Mouse (Mus musculus) cerebellum, adult 2 months (tissue): Measurements from ENCODE around the gene Poldip2. TPM values are rescaled to one million over a fixed set of nuclear protein-coding genes. Genes with fewer than 3 reads are reported as not detected.
A peak's percentile ranks its signal among the peaks of the same experiment; 100 is the strongest.

ENCODE experiments used
- DNase-seq, 2 experiments: peaks; one replicate each; pipeline ENCODE4 v3.0.0; 2021
- H3K27ac ChIP-seq: fragments of 200-500 bp; 2 replicates; pipeline ENCODE4 v1.5.1; 2012; ENCODE audit warnings: low read length, control low read depth, inconsistent platforms; ENCODE audit not compliant: insufficient read depth
- H3K27me3 ChIP-seq: fragments of 200-500 bp; 2 replicates; pipeline ENCODE4 v1.6.1; 2012; ENCODE audit warnings: inconsistent platforms, mild to moderate bottlenecking, low read length, moderate library complexity; ENCODE audit not compliant: control insufficient read depth, insufficient read depth
- H3K4me1 ChIP-seq: fragments of 200-500 bp; 2 replicates; pipeline ENCODE4 v1.6.1; 2011; ENCODE audit warnings: low read length; ENCODE audit not compliant: control insufficient read depth, insufficient read depth
- H3K4me3 ChIP-seq: fragments of 200-500 bp; replicated peaks from 2 replicates; pipeline ENCODE3; 2011; ENCODE audit warnings: mild to moderate bottlenecking, low read depth, low read length, control low read depth; ENCODE audit not compliant: insufficient read depth
- CTCF ChIP-seq: fragments of 200-500 bp; IDR thresholded peaks from 2 replicates; pipeline ENCODE4 v1.5.1; 2011; ENCODE audit warnings: low read depth, mild to moderate bottlenecking, control low read depth, low read length, moderate library complexity, borderline replicate concordance; ENCODE audit not compliant: insufficient read depth
- POLR2A ChIP-seq: fragments of 200-500 bp; IDR thresholded peaks from 2 replicates; pipeline ENCODE4 v1.6.1; 2011; ENCODE audit warnings: low read length, control low read depth, borderline replicate concordance; ENCODE audit not compliant: insufficient read depth
- WGBS: fragments of 180-500 bp; shearing (Covaris S2); methylation state at CpG from one replicate; pipeline ENCODE4 v1.1.7; 2018; 5-methylcytosine and 5-hydroxymethylcytosine counted together
- polyA plus RNA-seq: library from polyadenylated mRNA; depleted of rRNA; stranded (reverse); fragments of >200 nt; gene quantifications from 2 replicates; pipeline ENCODE4 v1.2.3, GENCODE M21; 2012

The Poldip2 gene
- polyA plus RNA-seq, 1 experiment: 133 TPM

- no peak for TF ChIP-seq CTCF
- no peak for TF ChIP-seq POLR2A
- H3K27ac ChIP-seq: peak overlapping the region; percentile 75
- H3K27me3 ChIP-seq: no peaks in the 10 kb centered on the region
- peaks cover 3% of the 10 kb centered on the region; the same call in 1 of the 2 replicates for H3K4me1 ChIP-seq
- WGBS: under 1% methylated on average over 44 of the region's 44 CpGs
- peak; percentile 71 to 76 for DNase-seq
- H3K4me3 ChIP-seq: peak overlapping the region; percentile 77
Measured at GRCm38 (mm10) chr11:78497071-78497541, 14.9 kb upstream of the Poldip2 start.

GRCm38 (mm10) chr11:78497544-78498522, 14.2 kb upstream of the Poldip2 start, which contains the start of gene Sarm1:
TSS of gene Sarm1 (minus strand) at chr11:78497754.
- H3K27ac ChIP-seq: peak within 1 kb of the TSS; percentile 75
- TF ChIP-seq CTCF (no peak), POLR2A (peak; percentile 94)
- WGBS: 2% methylated on average over 36 of the region's 36 CpGs
- H3K27me3 ChIP-seq: no peaks in the 10 kb centered on the region
- peak within 1 kb of the TSS; percentile 77 for H3K4me3 ChIP-seq
- H3K4me1 ChIP-seq: peaks cover 8% of the 10 kb centered on the region; the same call in 1 of the 2 replicates
- peak; percentile 98 for DNase-seq

GRCm38 (mm10) chr11:78499004-78499403, 13.0 kb upstream of the Poldip2 start, which contains the start of gene Vtn:
TSS of gene Vtn (plus strand) at chr11:78499091.
- TF ChIP-seq CTCF: no peak
- no peak for TF ChIP-seq POLR2A
- Histone ChIP-seq H3K27ac (peak within 1 kb of the TSS; percentile 66), H3K4me3 (peak within 1 kb of the TSS; percentile 77), H3K27me3 (no peaks in the 10 kb centered on the region), H3K4me1 (peaks cover 17% of the 10 kb centered on the region)
- DNase-seq: no peak
- WGBS: 72% methylated on average over 7 of the region's 7 CpGs

GRCm38 (mm10) chr11:78499543-78499942, 12.4 kb upstream of the Poldip2 start:
- H3K27ac ChIP-seq: no peak overlapping the region
- H3K27me3 ChIP-seq: no peaks in the 10 kb centered on the region
- 70% methylated on average over 16 of the region's 16 CpGs for WGBS
- no peak for DNase-seq
- TF ChIP-seq CTCF: no peak
- no peak for TF ChIP-seq POLR2A
- H3K4me3 ChIP-seq: no peak overlapping the region
- H3K4me1 ChIP-seq: peaks cover 15% of the 10 kb centered on the region

GRCm38 (mm10) chr11:78500623-78501202, 11.3 kb upstream of the Poldip2 start:
- no peak overlapping the region for H3K27ac ChIP-seq
- H3K4me3 ChIP-seq: no peak overlapping the region
- 83% methylated on average over 9 of the region's 9 CpGs for WGBS
- DNase-seq: no peak
- H3K27me3 ChIP-seq: no peaks in the 10 kb centered on the region
- TF ChIP-seq CTCF (no peak), POLR2A (no peak)
- H3K4me1 ChIP-seq: peaks cover 15% of the 10 kb centered on the region

GRCm38 (mm10) chr11:78501529-78501928, 10.5 kb upstream of the Poldip2 start:
- H3K27me3 ChIP-seq: no peaks in the 10 kb centered on the region
- 87% methylated on average over 20 of the region's 20 CpGs for WGBS
- no peak overlapping the region for H3K4me3 ChIP-seq
- TF ChIP-seq CTCF (no peak), POLR2A (no peak)
- peaks cover 15% of the 10 kb centered on the region for H3K4me1 ChIP-seq
- no peak overlapping the region for H3K27ac ChIP-seq
- no peak for DNase-seq

GRCm38 (mm10) chr11:78502909-78503650, 8.9 kb upstream of the Poldip2 start, which contains the start of gene Sebox:
TSS of gene Sebox (plus strand) at chr11:78503447.
- WGBS: 12% methylated on average over 7 of the region's 7 CpGs
- Histone ChIP-seq H3K4me3 (peak within 1 kb of the TSS; percentile 9), H3K27me3 (no peaks in the 10 kb centered on the region), H3K4me1 (peaks cover 15% of the 10 kb centered on the region), H3K27ac (peak within 1 kb of the TSS; percentile 92)
- TF ChIP-seq CTCF (no peak), POLR2A (no peak; the same call in 1 of the 2 replicates)
- peak; percentile 90 to 94 for DNase-seq
